Mouse (Mus musculus) heart, postnatal 0 days (tissue): ENCODE measurements around the gene Iqcj.

ENCODE experiments used
- CTCF ChIP-seq: IDR thresholded peaks from 2 replicates; pipeline ENCODE4 v1.5.1; 2016; ENCODE audit warnings: antibody characterized with exemption, control low read depth, low read depth
- EP300 ChIP-seq: IDR thresholded peaks from 2 replicates; pipeline ENCODE4 v1.6.1; 2016; ENCODE audit warnings: antibody characterized with exemption, low read depth

- TF ChIP-seq EP300: no peak
- no peak for TF ChIP-seq CTCF
Observed at GRCm38 (mm10) chr3:68101343-68101742, 209.3 kb downstream of the Iqcj start.
